Mouse (Mus musculus) cerebellum, postnatal 25 days (tissue): ENCODE results near the gene Actn4.
A peak's percentile ranks its signal among the peaks of the same experiment; 100 is the strongest.

ENCODE experiments used
- DNase-seq, 2 experiments: peaks; one replicate each; pipeline ENCODE4 v3.0.0; 2021; ENCODE audit warnings: mixed read lengths in 2 of 2

The Actn4 gene

GRCm38 (mm10) chr7:28881199-28881598 is 80.9 kb downstream of the Actn4 start, which contains the start of gene Capn12:
Gene Capn12 (plus strand): TSS chr7:28881422.
- no peak for DNase-seq

GRCm38 (mm10) chr7:28880554-28880953 is 81.6 kb downstream of the Actn4 start:
- no peak for DNase-seq

- DNase-seq, result no peak
Observed at GRCm38 (mm10) chr7:28879606-28880005, 82.5 kb downstream of the Actn4 start.

- no peak for DNase-seq
Observed at GRCm38 (mm10) chr7:28877856-28878255, 84.3 kb downstream of the Actn4 start.

GRCm38 (mm10) chr7:28877155-28877554 is 85.0 kb downstream of the Actn4 start:
- no peak for DNase-seq

GRCm38 (mm10) chr7:28876099-28876498 is 86.0 kb downstream of the Actn4 start:
- DNase-seq, result no peak

GRCm38 (mm10) chr7:28874565-28874964 is 87.6 kb downstream of the Actn4 start:
- no peak for DNase-seq

- no peak for DNase-seq
Observed at GRCm38 (mm10) chr7:28870901-28871664, 91.1 kb downstream of the Actn4 start.

GRCm38 (mm10) chr7:28867508-28868340 is 94.4 kb downstream of the Actn4 start:
- peak; percentile 79 to 82 for DNase-seq

- no peak for DNase-seq
Observed at GRCm38 (mm10) chr7:28866769-28867507, 95.2 kb downstream of the Actn4 start.

GRCm38 (mm10) chr7:28865481-28866300 is 96.4 kb downstream of the Actn4 start:
- peak in 1 of 2 experiments; percentile 44 for DNase-seq

- no peak for DNase-seq
Observed at GRCm38 (mm10) chr7:28864288-28864750, 97.8 kb downstream of the Actn4 start.

- no peak for DNase-seq
Observed at GRCm38 (mm10) chr7:28863540-28863939, 98.6 kb downstream of the Actn4 start, which contains the start of gene Lgals7. Gene Lgals7 (plus strand): TSS chr7:28863853.

- no peak for DNase-seq
Observed at GRCm38 (mm10) chr7:28862817-28863499, 99.2 kb downstream of the Actn4 start.

GRCm38 (mm10) chr7:28860898-28861297 is 101.2 kb downstream of the Actn4 start:
- no peak for DNase-seq

- DNase-seq, result no peak
Observed at GRCm38 (mm10) chr7:28859953-28860352, 102.2 kb downstream of the Actn4 start.

GRCm38 (mm10) chr7:28850642-28851041 is 111.5 kb downstream of the Actn4 start:
- DNase-seq, result no peak

GRCm38 (mm10) chr7:28849700-28850236 is 112.4 kb downstream of the Actn4 start:
- no peak for DNase-seq

GRCm38 (mm10) chr7:28847273-28847672 is 114.9 kb downstream of the Actn4 start:
- no peak for DNase-seq
